Mouse (Mus musculus) lung, adult 2 months (tissue): ENCODE data around the gene Usp17la. TPM values are rescaled to one million over a fixed set of nuclear protein-coding genes. Genes with fewer than 3 reads are reported as not detected.
"Not testable (repeated sequence)": the region's sequence is repeated elsewhere in the genome, so short reads cannot be mapped to it uniquely, and the experiment has no call there.

ENCODE experiments used
- DNase-seq: peaks from one replicate; pipeline ENCODE4 v3.0.0; 2022
- H3K4me1 ChIP-seq: fragments of 200-500 bp; 2 replicates; pipeline ENCODE4 v1.6.1; 2011; ENCODE audit warnings: low read length; ENCODE audit not compliant: control insufficient read depth, insufficient read depth
- H3K4me3 ChIP-seq: fragments of 200-500 bp; replicated peaks from 2 replicates; pipeline ENCODE3; 2011; ENCODE audit warnings: low read depth, mild to moderate bottlenecking, control low read depth, low read length; ENCODE audit errors: extremely low read depth
- CTCF ChIP-seq: fragments of 200-500 bp; IDR thresholded peaks from 2 replicates; pipeline ENCODE4 v1.5.1; 2011; ENCODE audit warnings: mild to moderate bottlenecking, low read length, control low read depth; ENCODE audit not compliant: insufficient read depth
- POLR2A ChIP-seq: fragments of 200-500 bp; IDR thresholded peaks from 2 replicates; pipeline ENCODE4 v1.6.1; 2011; ENCODE audit warnings: low read depth, mild to moderate bottlenecking, control low read depth, low read length, borderline replicate concordance; ENCODE audit errors: extremely low read depth
- WGBS: fragments of 180-500 bp; shearing (Covaris S2); methylation state at CpG from one replicate; pipeline ENCODE4 v1.1.7; 2018; 5-methylcytosine and 5-hydroxymethylcytosine counted together
- polyA plus RNA-seq: library from polyadenylated mRNA; depleted of rRNA; stranded (reverse); fragments of >200 nt; gene quantifications from 2 replicates; pipeline ENCODE4 v1.2.3, GENCODE M21; 2012; rRNA removed

Usp17la gene
- polyA plus RNA-seq = not detected in 2 replicates

GRCm38 (mm10) chr7:104856709-104857108 is at the start of gene Usp17la:
TSS of gene Usp17la (plus strand) at chr7:104857009.
- H3K4me1 ChIP-seq, DNase-seq, H3K4me3 ChIP-seq: not testable (repeated sequence)
- 70% methylated on average over 2 of the region's 2 CpGs for WGBS

- WGBS = 78% methylated on average over 8 of the region's 8 CpGs
- DNase-seq = not testable (repeated sequence)
Measured at GRCm38 (mm10) chr7:104810335-104810734, 46.5 kb upstream of the Usp17la start.

GRCm38 (mm10) chr7:104842503-104842902 is 14.3 kb upstream of the Usp17la start, which contains the start of gene Usp17lb:
TSS of gene Usp17lb (minus strand) at chr7:104842603.
- DNase-seq = no peak
- Histone ChIP-seq H3K4me1 (no peaks in the 10 kb centered on the region), H3K4me3 (no peak within 1 kb of the TSS)
- 53% methylated on average over 1 of the region's 1 CpGs for WGBS
- no peak for TF ChIP-seq POLR2A
- no peak for TF ChIP-seq CTCF

More at GRCm38 (mm10) chr7:104810335-104810734, 46.5 kb upstream of the Usp17la start:
- H3K4me1 ChIP-seq, H3K4me3 ChIP-seq: not testable (repeated sequence)

DNA sequence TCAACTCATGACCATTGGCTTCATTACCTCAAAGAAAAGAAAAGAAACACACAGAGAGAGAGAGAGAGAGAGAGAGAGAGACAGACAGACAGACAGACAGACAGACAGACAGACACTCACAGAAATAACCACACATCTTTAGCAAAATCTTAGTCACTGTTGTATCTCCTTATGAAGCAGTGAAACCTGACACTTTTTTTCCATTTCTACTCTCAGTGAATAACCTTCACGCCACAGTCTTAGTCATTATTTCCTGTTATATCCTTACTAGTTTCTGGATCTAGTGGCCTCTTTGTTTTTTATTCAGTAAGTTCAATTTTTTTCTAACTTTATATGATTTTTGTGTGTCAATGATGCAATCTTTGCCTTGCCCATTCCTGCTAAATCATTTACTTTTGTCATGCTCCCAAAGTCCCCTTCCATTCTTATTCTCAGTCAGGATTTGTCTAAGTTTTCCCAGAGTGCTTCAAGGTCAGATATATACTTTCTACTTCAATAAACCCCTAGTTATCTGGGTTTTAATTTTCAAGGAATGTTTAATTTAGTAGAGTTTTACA is 13.0 kb upstream of the Usp17la start:
- WGBS = 67% methylated on average over 1 of the region's 1 CpGs

GRCm38 (mm10) chr7:104851546-104851945 is 5.3 kb upstream of the Usp17la start:
- DNase-seq, H3K4me3 ChIP-seq, H3K4me1 ChIP-seq: not testable (repeated sequence)
- WGBS = 77% methylated on average over 2 of the region's 2 CpGs

More for the DNA sequence above, 13.0 kb upstream of the Usp17la start:
- H3K4me1 ChIP-seq = no peaks in the 10 kb centered on the region
- no peak for DNase-seq
- TF ChIP-seq CTCF = no peak
- no peak overlapping the region for H3K4me3 ChIP-seq

GRCm38 (mm10) chr7:104855248-104855750 is 1.5 kb upstream of the Usp17la start:
- TF ChIP-seq POLR2A = no peak
- TF ChIP-seq CTCF = no peak
- no peak for DNase-seq
- H3K4me3 ChIP-seq = no peak overlapping the region
- WGBS = 68% methylated on average over 3 of the region's 3 CpGs
- H3K4me1 ChIP-seq = no peaks in the 10 kb centered on the region

- Histone ChIP-seq H3K4me1 (no peaks in the 10 kb centered on the region), H3K4me3 (no peak overlapping the region)
- TF ChIP-seq CTCF = no peak
- no peak for TF ChIP-seq POLR2A
- no peak for DNase-seq
- 59% methylated on average over 1 of the region's 1 CpGs for WGBS
Measured at GRCm38 (mm10) chr7:104857683-104858082, 874 bp downstream of the Usp17la start.

DNA sequence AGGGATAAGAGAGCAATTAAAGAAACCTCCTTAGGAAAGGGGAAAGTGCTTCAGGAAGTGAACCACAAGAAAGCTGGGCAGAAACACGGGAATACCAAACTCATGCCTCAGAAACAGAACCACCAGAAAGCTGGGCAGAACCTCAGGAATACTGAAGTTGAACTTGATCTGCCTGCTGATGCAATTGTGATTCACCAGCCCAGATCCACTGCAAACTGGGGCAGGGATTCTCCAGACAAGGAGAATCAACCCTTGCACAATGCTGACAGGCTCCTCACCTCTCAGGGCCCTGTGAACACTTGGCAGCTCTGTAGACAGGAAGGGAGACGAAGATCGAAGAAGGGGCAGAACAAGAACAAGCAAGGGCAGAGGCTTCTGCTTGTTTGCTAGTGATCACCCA is 4.6 kb downstream of the Usp17la start:
- no peak for DNase-seq
- TF ChIP-seq POLR2A = no peak
- TF ChIP-seq CTCF = no peak
- Histone ChIP-seq H3K4me3 (no peak overlapping the region), H3K4me1 (no peaks in the 10 kb centered on the region)
- 79% methylated on average over 3 of the region's 3 CpGs for WGBS

- no peak within 1 kb of the TSS for H3K4me3 ChIP-seq
- WGBS = 15% methylated on average over 1 of the region's 1 CpGs
- DNase-seq = no peak
- TF ChIP-seq CTCF (no peak), POLR2A (no peak)
- no peaks in the 10 kb centered on the region for H3K4me1 ChIP-seq
Measured at GRCm38 (mm10) chr7:104877731-104878130, 20.9 kb downstream of the Usp17la start, which contains the start of gene Olfr665. TSS of gene Olfr665 (plus strand) at chr7:104878031.

GRCm38 (mm10) chr7:104895852-104896251 is 39.0 kb downstream of the Usp17la start, which contains the start of gene Olfr666:
TSS of gene Olfr666 (minus strand) at chr7:104895952.
- TF ChIP-seq CTCF (no peak), POLR2A (no peak)
- 78% methylated on average over 2 of the region's 2 CpGs for WGBS
- no peak for DNase-seq
- Histone ChIP-seq H3K4me1 (no peaks in the 10 kb centered on the region), H3K4me3 (no peak within 1 kb of the TSS)

Other genes starting within 250 kb of the Usp17la start
- gene Olfr656, start 243.1 kb upstream of the Usp17la start, polyA plus RNA-seq = not detected in 2 replicates
- gene Olfr657, start 232.2 kb upstream of the Usp17la start, polyA plus RNA-seq = not detected in 2 replicates
- gene Olfr658, start 209.7 kb upstream of the Usp17la start, polyA plus RNA-seq = not detected in 2 replicates
- gene Olfr659, start 190.3 kb upstream of the Usp17la start, polyA plus RNA-seq = not detected in 2 replicates
- gene Olfr661, start 170.5 kb upstream of the Usp17la start, polyA plus RNA-seq = not detected in 2 replicates
- not detected in 2 replicates for gene Usp17le, start 79.5 kb upstream of the Usp17la start, polyA plus RNA-seq
- gene Usp17lb, start 14.4 kb upstream of the Usp17la start, polyA plus RNA-seq = not detected in 2 replicates
- not detected in 2 replicates for gene Olfr665, start 21.0 kb downstream of the Usp17la start, polyA plus RNA-seq
- not detected in 2 replicates for gene Olfr666, start 38.9 kb downstream of the Usp17la start, polyA plus RNA-seq
- gene Olfr667, start 64.5 kb downstream of the Usp17la start, polyA plus RNA-seq = not detected in 2 replicates
- not detected in 2 replicates for gene Olfr668, start 71.0 kb downstream of the Usp17la start, polyA plus RNA-seq
- not detected in 2 replicates for gene Olfr669, start 77.2 kb downstream of the Usp17la start, polyA plus RNA-seq
- not detected in 2 replicates for gene Olfr670, start 105.6 kb downstream of the Usp17la start, polyA plus RNA-seq
- not detected in 2 replicates for gene Olfr671, start 122.1 kb downstream of the Usp17la start, polyA plus RNA-seq
- gene Olfr672, start 145.0 kb downstream of the Usp17la start, polyA plus RNA-seq = not detected in 2 replicates
- gene Olfr675, start 171.5 kb downstream of the Usp17la start, polyA plus RNA-seq = not detected in 2 replicates
- not detected in 2 replicates for gene Olfr676, start 175.7 kb downstream of the Usp17la start, polyA plus RNA-seq
- not detected in 2 replicates for gene Olfr677, start 194.4 kb downstream of the Usp17la start, polyA plus RNA-seq
- gene Olfr678, start 207.5 kb downstream of the Usp17la start, polyA plus RNA-seq = not detected in 2 replicates
- not detected in 2 replicates for gene Olfr679, start 224.2 kb downstream of the Usp17la start, polyA plus RNA-seq
- gene Olfr680-ps1, start 235.8 kb downstream of the Usp17la start, polyA plus RNA-seq = not detected in 2 replicates